Mouse (Mus musculus) small intestine, adult 2 months (tissue): ENCODE measurements around the gene 4930469K13Rik. TPM values are rescaled to one million over a fixed set of nuclear protein-coding genes. Genes with fewer than 3 reads are reported as not detected.

ENCODE experiments used
- H3K27ac ChIP-seq: fragments of 200-500 bp; 2 replicates; pipeline ENCODE4 v1.5.1; 2012; ENCODE audit warnings: low read depth, low read length, control low read depth, inconsistent platforms; ENCODE audit not compliant: insufficient read depth
- H3K27me3 ChIP-seq: fragments of 200-500 bp; 2 replicates; pipeline ENCODE4 v1.6.1; 2012; ENCODE audit warnings: mild to moderate bottlenecking, moderate library complexity, low read length, inconsistent platforms; ENCODE audit not compliant: control insufficient read depth, insufficient read depth
- H3K36me3 ChIP-seq: fragments of 200-500 bp; 2 replicates; pipeline ENCODE4 v1.6.1; 2012; ENCODE audit warnings: mild to moderate bottlenecking, low read length, control low read depth, inconsistent platforms; ENCODE audit not compliant: control insufficient read depth, insufficient read depth
- H3K4me1 ChIP-seq: fragments of 200-500 bp; 2 replicates; pipeline ENCODE4 v1.6.1; 2012; ENCODE audit warnings: low read length, inconsistent platforms, mixed read lengths; ENCODE audit not compliant: control insufficient read depth, insufficient read depth, insufficient read length
- H3K4me3 ChIP-seq: fragments of 200-500 bp; 2 replicates; pipeline ENCODE4 v1.5.1; 2012; ENCODE audit warnings: low read depth, mild to moderate bottlenecking, control low read depth, inconsistent platforms, low read length, moderate library complexity
- CTCF ChIP-seq: fragments of 200-500 bp; IDR thresholded peaks from 2 replicates; pipeline ENCODE4 v1.5.1; 2012; ENCODE audit warnings: low read depth, mild to moderate bottlenecking, control low read depth, inconsistent platforms, low read length, moderate library complexity, mixed read lengths; ENCODE audit not compliant: insufficient replicate concordance, insufficient read length; ENCODE audit errors: extremely low read depth
- POLR2A ChIP-seq: fragments of 200-500 bp; IDR thresholded peaks from 2 replicates; pipeline ENCODE4 v1.6.1; 2012; ENCODE audit warnings: low read depth, mild to moderate bottlenecking, control low read depth, inconsistent platforms, low read length, moderate library complexity
- WGBS: fragments of 180-500 bp; shearing (Covaris S2); methylation state at CpG from one replicate; pipeline ENCODE4 v1.1.7; 2018; 5-methylcytosine and 5-hydroxymethylcytosine counted together
- polyA plus RNA-seq: library from polyadenylated mRNA; depleted of rRNA; stranded (reverse); fragments of >200 nt; gene quantifications from 2 replicates; pipeline ENCODE4 v1.2.3, GENCODE M21; 2012

Gene 4930469K13Rik
- polyA plus RNA-seq, 1 experiment: not detected

GRCm38 (mm10) chr11:34025091-34025490, 73.3 kb downstream of the 4930469K13Rik start:
- H3K27me3 ChIP-seq: no peaks in the 10 kb centered on the region
- TF ChIP-seq CTCF: no peak
- TF ChIP-seq POLR2A: no peak
- WGBS: 82% methylated on average over 1 of the region's 1 CpGs
- H3K4me1 ChIP-seq: no peaks in the 10 kb centered on the region
- no peaks in the 10 kb centered on the region for H3K36me3 ChIP-seq
- H3K27ac ChIP-seq: no peak overlapping the region
- no peak overlapping the region for H3K4me3 ChIP-seq

GRCm38 (mm10) chr11:34012007-34012652, 86.2 kb downstream of the 4930469K13Rik start:
- Histone ChIP-seq H3K27me3 (no peaks in the 10 kb centered on the region), H3K27ac (no peak overlapping the region; the same call in 1 of the 2 replicates), H3K36me3 (no peaks in the 10 kb centered on the region), H3K4me3 (no peak overlapping the region), H3K4me1 (0 out of 2 replicates have a peak, but pooled peaks cover 5% of the 10 kb centered on the region)
- WGBS: 70% methylated on average over 6 of the region's 6 CpGs
- TF ChIP-seq CTCF: no peak
- TF ChIP-seq POLR2A: no peak

DNA sequence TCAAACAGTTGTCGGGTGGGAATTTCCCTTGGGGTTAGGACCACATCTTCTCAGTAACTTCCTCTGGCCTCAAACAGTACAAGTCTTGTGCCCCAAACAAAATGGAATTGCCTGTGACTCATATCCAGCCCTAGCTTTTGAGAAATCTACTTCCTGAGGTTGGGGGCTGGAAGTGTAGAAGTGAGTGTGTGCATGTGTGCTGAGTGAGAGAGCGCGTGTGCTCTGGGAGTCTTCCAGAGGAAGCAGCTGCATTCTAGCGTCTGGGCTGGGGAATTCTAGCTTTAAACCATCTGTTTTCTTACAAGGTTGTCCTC, 87.5 kb downstream of the 4930469K13Rik start:
- no peaks in the 10 kb centered on the region for H3K36me3 ChIP-seq
- 54% methylated on average over 4 of the region's 4 CpGs for WGBS
- no peak overlapping the region for H3K27ac ChIP-seq
- TF ChIP-seq CTCF (no peak), POLR2A (no peak)
- no peaks in the 10 kb centered on the region for H3K27me3 ChIP-seq
- H3K4me3 ChIP-seq: no peak overlapping the region
- H3K4me1 ChIP-seq: 0 out of 2 replicates have a peak, but pooled peaks cover 5% of the 10 kb centered on the region

GRCm38 (mm10) chr11:34010133-34010858, 88.1 kb downstream of the 4930469K13Rik start:
- peak overlapping the region; percentile 57 for H3K27ac ChIP-seq
- H3K36me3 ChIP-seq: no peaks in the 10 kb centered on the region
- TF ChIP-seq POLR2A (no peak), CTCF (no peak)
- WGBS: 58% methylated on average over 7 of the region's 7 CpGs
- 0 out of 2 replicates have a peak, but pooled peaks cover 5% of the 10 kb centered on the region for H3K4me1 ChIP-seq
- no peaks in the 10 kb centered on the region for H3K27me3 ChIP-seq
- no peak overlapping the region for H3K4me3 ChIP-seq

DNA sequence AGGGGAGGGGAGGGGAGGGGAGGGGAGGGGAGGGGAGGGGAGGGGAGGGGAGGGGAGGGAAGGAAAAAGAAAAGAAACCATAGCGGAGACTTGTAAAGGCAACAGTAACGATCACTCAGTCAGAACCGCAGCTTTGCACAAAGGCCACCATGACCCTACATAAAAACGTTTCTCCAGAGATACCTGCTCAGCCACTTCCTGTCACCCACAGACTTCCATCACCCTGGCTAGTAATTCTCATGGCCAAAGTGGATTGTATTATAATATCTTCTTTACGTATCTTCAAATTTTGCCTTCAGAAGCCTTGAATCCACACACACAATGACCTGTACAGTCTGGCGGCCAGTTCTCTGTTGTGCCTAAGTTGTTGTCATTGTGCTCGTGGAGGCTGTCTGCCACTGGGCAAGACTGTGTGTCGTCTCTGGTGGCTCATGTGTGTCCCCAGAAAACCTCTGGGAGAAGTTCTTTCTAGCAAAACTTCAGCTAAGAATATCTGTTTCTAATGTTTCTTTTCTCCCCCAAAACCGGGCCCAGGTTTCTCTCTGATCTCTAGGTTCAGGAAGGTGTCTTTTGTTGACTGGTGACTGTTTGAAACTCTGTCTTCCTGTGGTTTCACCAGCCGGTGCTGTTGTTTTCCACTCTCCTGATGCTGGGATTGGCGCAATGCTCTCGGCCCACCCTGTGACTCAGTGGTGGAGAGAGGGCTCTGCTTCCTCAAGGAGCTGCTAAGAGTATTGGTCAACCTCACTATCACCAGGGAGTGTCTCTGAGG, 88.9 kb downstream of the 4930469K13Rik start:
- no peaks in the 10 kb centered on the region for H3K36me3 ChIP-seq
- 74% methylated on average over 10 of the region's 12 CpGs for WGBS
- H3K4me1 ChIP-seq: 0 out of 2 replicates have a peak, but pooled peaks cover 5% of the 10 kb centered on the region
- H3K27me3 ChIP-seq: no peaks in the 10 kb centered on the region
- H3K27ac ChIP-seq: peak overlapping the region; percentile 57
- H3K4me3 ChIP-seq: no peak overlapping the region
- no peak for TF ChIP-seq CTCF
- no peak for TF ChIP-seq POLR2A

DNA sequence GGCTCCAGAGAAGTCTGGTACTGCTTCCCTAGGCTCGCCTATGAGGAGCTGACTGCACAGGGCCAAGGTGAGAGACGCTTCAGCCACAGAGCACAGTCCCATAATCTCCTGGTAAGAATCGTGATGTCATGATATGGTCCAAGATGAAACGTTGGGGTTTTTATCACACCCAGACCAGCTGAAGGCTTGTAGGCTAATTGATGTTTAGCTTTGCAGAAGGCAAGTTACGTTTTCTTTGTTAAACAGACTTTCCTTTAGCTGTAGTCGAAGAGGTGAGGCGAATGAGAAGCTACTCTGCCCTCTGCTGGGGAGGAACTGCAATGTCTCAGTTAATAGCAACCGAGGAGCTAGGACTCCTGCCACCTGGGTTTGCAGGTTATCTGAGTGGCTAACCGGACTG, 89.7 kb downstream of the 4930469K13Rik start:
- Histone ChIP-seq H3K4me3 (peak overlapping the region; percentile 37), H3K27me3 (no peaks in the 10 kb centered on the region), H3K36me3 (no peaks in the 10 kb centered on the region), H3K27ac (peak overlapping the region; percentile 78), H3K4me1 (0 out of 2 replicates have a peak, but pooled peaks cover 5% of the 10 kb centered on the region)
- 30% methylated on average over 9 of the region's 9 CpGs for WGBS
- no peak for TF ChIP-seq POLR2A
- TF ChIP-seq CTCF: peak; percentile 39; the same call in 1 of the 2 replicates

DNA sequence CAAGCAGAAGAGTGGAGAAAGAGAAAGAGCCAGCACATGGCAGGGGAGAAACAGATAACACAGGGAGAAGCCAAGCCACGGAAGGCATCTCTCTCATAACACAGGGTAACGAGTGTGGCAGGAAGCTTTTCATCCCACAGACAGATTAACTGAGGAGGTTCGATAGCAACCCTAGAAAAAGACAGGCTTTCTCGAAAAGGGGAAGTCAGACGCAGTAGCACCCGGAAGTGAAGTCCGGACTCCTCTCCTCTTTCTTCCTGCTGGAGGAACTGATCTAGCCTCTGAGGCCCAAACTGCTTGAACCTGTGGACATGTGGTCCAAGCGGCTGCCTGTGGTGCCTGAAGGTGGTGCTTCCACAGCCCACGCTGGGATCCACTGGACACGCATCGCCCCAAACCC, 90.1 kb downstream of the 4930469K13Rik start:
- Histone ChIP-seq H3K4me3 (peak overlapping the region; percentile 37), H3K27me3 (no peaks in the 10 kb centered on the region), H3K36me3 (no peaks in the 10 kb centered on the region), H3K27ac (peak overlapping the region; percentile 78), H3K4me1 (0 out of 2 replicates have a peak, but pooled peaks cover 5% of the 10 kb centered on the region)
- TF ChIP-seq POLR2A (no peak), CTCF (no peak)
- 70% methylated on average over 11 of the region's 11 CpGs for WGBS
